Mouse (Mus musculus) liver, embryonic 14.5 days (tissue): ENCODE data around the gene Cntln.

Experiments
- CTCF ChIP-seq: IDR thresholded peaks from 2 replicates; pipeline ENCODE4 v1.5.1; 2016; ENCODE audit warnings: antibody characterized with exemption, low read depth, control low read depth
- EP300 ChIP-seq: IDR thresholded peaks from 2 replicates; pipeline ENCODE4 v1.6.1; 2016; ENCODE audit warnings: antibody characterized with exemption, low read depth

- no peak for TF ChIP-seq CTCF
- no peak for TF ChIP-seq EP300
Observed at GRCm38 (mm10) chr4:85005581-85005980, 121.5 kb downstream of the Cntln start.
